In the genomic region with DNA sequence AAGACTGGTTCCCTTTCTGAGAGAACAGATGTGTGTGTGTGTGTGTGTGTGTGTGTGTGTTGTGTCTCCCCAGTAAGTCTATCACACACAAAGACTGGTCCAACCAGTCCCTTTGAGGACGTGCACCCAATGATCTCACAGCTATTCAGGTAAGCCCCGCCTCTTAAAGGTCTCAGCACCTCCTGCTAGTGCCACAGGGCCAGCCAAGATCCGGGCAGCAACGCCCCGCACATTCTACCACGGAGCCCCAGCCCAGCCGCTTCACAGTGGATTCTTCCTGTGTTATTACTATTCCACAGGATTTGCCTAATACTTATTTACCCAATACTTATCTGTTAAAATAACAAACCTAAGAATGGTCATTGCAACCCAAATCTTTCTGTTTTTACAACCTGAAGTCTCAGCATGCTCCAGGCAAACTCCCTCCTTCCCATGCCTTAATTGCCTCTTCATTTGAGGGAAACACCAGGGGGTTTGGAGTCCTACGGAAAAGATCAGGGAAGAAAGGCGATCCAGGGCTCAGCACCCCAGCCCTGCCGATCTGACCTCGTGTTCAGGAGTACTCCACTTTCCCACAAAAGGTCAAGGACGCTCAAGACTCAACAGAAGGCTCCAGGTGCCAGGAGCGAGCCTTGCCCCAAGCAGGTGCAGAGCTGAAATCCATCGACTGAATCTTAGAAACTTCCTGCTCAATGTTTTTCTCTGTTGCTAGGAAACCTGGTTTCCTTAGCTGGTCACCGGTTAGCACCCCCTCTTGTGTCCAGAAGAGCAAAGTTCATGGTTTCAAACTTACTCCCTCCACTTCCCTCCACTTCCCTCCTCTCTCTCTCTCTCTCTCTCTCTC, we compare ENCODE assay signal across 1 mouse cellular context.
TF ChIP-seq lines count a peak whose summit lies in the region.

No protein-coding gene starts in this region.

TF ChIP-seq in CH12.LX, 34 proteins besides CTCF, POLR2A, EP300 and RAD21:
- TF ChIP-seq BHLHE40 (IDR thresholded peaks at IDR 0.05; ENCODE audit: low read depth, low read length) (no peak; the same call in 1 of the 2 replicates), E2F4 (IDR thresholded peaks at IDR 0.05; ENCODE audit: insufficient replicate concordance, low read depth, low read length) (no peak), NELFE (IDR thresholded peaks at IDR 0.05; ENCODE audit: low read depth, low read length) (no peak), SMC3 (IDR thresholded peaks at IDR 0.05; ENCODE audit: low read depth, low read length) (peak; percentile 53), CHD2 (IDR thresholded peaks at IDR 0.05; ENCODE audit: low read length) (no peak), MYC (IDR thresholded peaks at IDR 0.05; ENCODE audit: low read depth, low read length) (no peak), ZC3H11A (IDR thresholded peaks at IDR 0.05; ENCODE audit: low read depth, low read length) (no peak), USF2 (conservative IDR thresholded peaks at IDR 0.05; ENCODE audit: low read depth, low read length) (no peak), MXI1 (IDR thresholded peaks at IDR 0.05; ENCODE audit: low read depth, low read length) (no peak; the same call in 1 of the 2 replicates), MEF2A (IDR thresholded peaks at IDR 0.05; ENCODE audit: borderline replicate concordance, low read depth, low read length) (no peak), MAFK (IDR thresholded peaks at IDR 0.05; ENCODE audit: insufficient replicate concordance, low read length) (no peak), TCF12 (IDR thresholded peaks at IDR 0.05; ENCODE audit: low read depth, low read length) (no peak), ZNF384 (IDR thresholded peaks at IDR 0.05; ENCODE audit: low read depth, low read length) (no peak), ZKSCAN1 (IDR thresholded peaks at IDR 0.05; ENCODE audit: borderline replicate concordance, low read depth, low read length) (no peak), KAT2A (IDR thresholded peaks at IDR 0.05; ENCODE audit: insufficient replicate concordance, low read length) (no peak), JUN (IDR thresholded peaks at IDR 0.05; ENCODE audit: insufficient read depth, low read depth, low read length) (no peak), IRF4 (IDR thresholded peaks at IDR 0.05; ENCODE audit: low read depth, low read length) (0 out of 2 replicates have a peak, but pooled peaks have one; percentile 23), MAZ (IDR thresholded peaks at IDR 0.05; ENCODE audit: low read depth, low read length) (no peak), ELF1 (IDR thresholded peaks at IDR 0.05; ENCODE audit: low read depth, low read length) (no peak), SIN3A (IDR thresholded peaks at IDR 0.05; ENCODE audit: low read length) (peak; percentile 11; the same call in 1 of the 2 replicates), HCFC1 (IDR thresholded peaks at IDR 0.05; ENCODE audit: low read depth, low read length) (no peak; the same call in 1 of the 2 replicates), MAX (IDR thresholded peaks at IDR 0.05; ENCODE audit: low read length) (peak; percentile 26; the same call in 1 of the 2 replicates), ETS1 (conservative IDR thresholded peaks at IDR 0.05; ENCODE audit: low read depth, low read length) (no peak), PAX5 (IDR thresholded peaks at IDR 0.05; ENCODE audit: low read length) (no peak)
